Mouse (Mus musculus): ENCODE measurements around the gene Aida.

GRCm38 (mm10) chr1:183296877-183297383 is 540 bp downstream of the Aida start, which contains the start of gene Brox:
- TF ChIP-seq CTCF (IDR thresholded peaks at IDR 0.05; ENCODE audit: control insufficient read depth, insufficient read depth, low read length) (no peak), POLR2A (IDR thresholded peaks at IDR 0.05; ENCODE audit: borderline replicate concordance, control insufficient read depth, low read depth, low read length) (peak; percentile 65)

All from bone marrow, adult 2 months (tissue).